Mouse (Mus musculus) activated CD4-positive, CD25-positive, alpha-beta regulatory T cell, adult 9 weeks (primary cell): ENCODE data around the gene Olfr91. TPM values are rescaled to one million over a fixed set of nuclear protein-coding genes. Genes with fewer than 3 reads are reported as not detected.

Source experiments
- polyA plus RNA-seq: library from polyadenylated mRNA; unstranded; fragments of 100-300 nt; shearing (Covaris generic); gene quantifications from one replicate; pipeline ENCODE4 v1.2.1, GENCODE M21; 2017

Gene Olfr91
- 0.07 TPM for polyA plus RNA-seq

GRCm38 (mm10) chr17:37098178-37098577 lies at the start of gene Olfr91:
Olfr91 (minus strand) TSS chr17:37098278.

GRCm38 (mm10) chr17:37119988-37120387 lies 21.9 kb upstream of the Olfr91 start, which contains the start of gene Olfr92:
Olfr92 (minus strand) TSS chr17:37120088.

GRCm38 (mm10) chr17:37088399-37088798 lies 9.7 kb downstream of the Olfr91 start, which contains the start of gene Olfr90:
Olfr90 (minus strand) TSS chr17:37088499.

GRCm38 (mm10) chr17:37045611-37046311 lies 52.3 kb downstream of the Olfr91 start, which contains the start of gene Gabbr1:
Gabbr1 (plus strand) TSS chr17:37045966.

Other genes with a start within 250 kb of the Olfr91 start
- gene Trim15, start 231.1 kb downstream of the Olfr91 start, polyA plus RNA-seq: 0.35 TPM
- gene Trim10, start 228.7 kb downstream of the Olfr91 start, polyA plus RNA-seq: 1.0 TPM
- gene Trim40, start 208.2 kb downstream of the Olfr91 start, polyA plus RNA-seq: not detected
- gene Trim31, start 200.2 kb downstream of the Olfr91 start, polyA plus RNA-seq: not detected
- gene Rnf39, start 155.4 kb downstream of the Olfr91 start, polyA plus RNA-seq: 0.21 TPM
- gene Ppp1r11, start 146.5 kb downstream of the Olfr91 start, polyA plus RNA-seq: 186 TPM
- 98.8 TPM for gene Znrd1, start 139.7 kb downstream of the Olfr91 start, polyA plus RNA-seq
- gene Znrd1as, start 139.7 kb downstream of the Olfr91 start, polyA plus RNA-seq: 6.1 TPM
- not detected for gene 2410137M14Rik, start 117.0 kb downstream of the Olfr91 start, polyA plus RNA-seq
- not detected for gene H2-M5, start 108.7 kb downstream of the Olfr91 start, polyA plus RNA-seq
- gene Zfp57, start 97.1 kb downstream of the Olfr91 start, polyA plus RNA-seq: not detected
- not detected for gene Mog, start 74.9 kb downstream of the Olfr91 start, polyA plus RNA-seq
- gene Gabbr1, start 52.3 kb downstream of the Olfr91 start, polyA plus RNA-seq: 12.2 TPM
- not detected for gene Olfr90, start 9.8 kb downstream of the Olfr91 start, polyA plus RNA-seq
- gene Olfr92, start 21.8 kb upstream of the Olfr91 start, polyA plus RNA-seq: not detected
- gene Olfr93, start 63.2 kb upstream of the Olfr91 start, polyA plus RNA-seq: not detected
- 0.70 TPM for gene Ubd, start 95.6 kb upstream of the Olfr91 start, polyA plus RNA-seq
- gene Olfr94, start 102.7 kb upstream of the Olfr91 start, polyA plus RNA-seq: not detected
- gene Olfr95, start 114.8 kb upstream of the Olfr91 start, polyA plus RNA-seq: not detected
- not detected for gene Olfr96, start 121.9 kb upstream of the Olfr91 start, polyA plus RNA-seq
- gene Olfr97, start 139.1 kb upstream of the Olfr91 start, polyA plus RNA-seq: not detected
- gene Olfr98, start 165.5 kb upstream of the Olfr91 start, polyA plus RNA-seq: not detected
- 138 TPM for gene H2-M3, start 171.9 kb upstream of the Olfr91 start, polyA plus RNA-seq
- gene Olfr99, start 185.2 kb upstream of the Olfr91 start, polyA plus RNA-seq: 4.1 TPM
- 0.10 TPM for gene Olfr101, start 206.0 kb upstream of the Olfr91 start, polyA plus RNA-seq
- not detected for gene Olfr102, start 218.8 kb upstream of the Olfr91 start, polyA plus RNA-seq
- not detected for gene Olfr103, start 241.4 kb upstream of the Olfr91 start, polyA plus RNA-seq